Mouse (Mus musculus) kidney, embryonic 15.5 days (tissue): ENCODE data around the gene Asb11. TPM values are rescaled to one million over a fixed set of nuclear protein-coding genes. Genes with fewer than 3 reads are reported as not detected.

Experiments
- ATAC-seq: fragments of 200-750 bp; cut with Nextera tagmentation; replicated peaks from 2 replicates; pipeline ENCODE4 v1.8.0; 2017; ENCODE audit warnings: moderate TSS enrichment; ENCODE audit not compliant: low FRiP score
- H3K27ac ChIP-seq: fragments of 300-500 bp; sonication (generic); 2 replicates; pipeline ENCODE4 v1.5.1; 2015; ENCODE audit warnings: mild to moderate bottlenecking, inconsistent platforms
- H3K27me3 ChIP-seq: fragments of 300-500 bp; sonication (generic); 2 replicates; pipeline ENCODE4 v1.6.1; 2015; ENCODE audit warnings: inconsistent platforms
- H3K36me3 ChIP-seq: fragments of 300-500 bp; sonication (generic); 2 replicates; pipeline ENCODE4 v1.6.1; 2015; ENCODE audit warnings: inconsistent platforms
- H3K4me1 ChIP-seq: fragments of 300-500 bp; sonication (generic); 2 replicates; pipeline ENCODE4 v1.6.1; 2015; ENCODE audit warnings: inconsistent platforms
- H3K4me2 ChIP-seq: fragments of 300-500 bp; sonication (generic); 2 replicates; pipeline ENCODE4 v1.6.1; 2015; ENCODE audit warnings: moderate library complexity, mild to moderate bottlenecking, inconsistent platforms
- H3K4me3 ChIP-seq: fragments of 300-500 bp; sonication (generic); replicated peaks from 2 replicates; pipeline ENCODE4 v1.5.1; 2015; ENCODE audit warnings: mild to moderate bottlenecking, inconsistent platforms
- H3K9ac ChIP-seq: fragments of 300-500 bp; sonication (generic); 2 replicates; pipeline ENCODE4 v1.6.1; 2015; ENCODE audit warnings: mild to moderate bottlenecking, inconsistent platforms
- H3K9me3 ChIP-seq: fragments of 300-500 bp; sonication (generic); replicated peaks from 2 replicates; pipeline ENCODE4 v1.6.1; 2016; ENCODE audit warnings: inconsistent platforms
- WGBS: fragments of 180-500 bp; shearing (Covaris S2); methylation state at CpG from one replicate; pipeline ENCODE4 v1.1.7; 2015; ENCODE audit warnings: mixed read lengths; 5-methylcytosine and 5-hydroxymethylcytosine counted together
- polyA plus RNA-seq: library from polyadenylated mRNA; unstranded; fragments of >200 nt; fragmentation: Nextera tagmentation; extraction: Ambion mirVana; gene quantifications from 2 replicates; pipeline ENCODE4 v1.2.1, GENCODE M21; 2015

Gene Asb11
- polyA plus RNA-seq, 1 experiment from 2014 or later: not detected

GRCm38 (mm10) chrX:164424821-164425220 is 12.0 kb upstream of the Asb11 start:
- H3K4me2 ChIP-seq: no peak overlapping the region
- peaks cover 42% of the 10 kb centered on the region for H3K27me3 ChIP-seq
- no peak overlapping the region for H3K4me3 ChIP-seq
- H3K4me1 ChIP-seq: 0 out of 2 replicates have a peak, but pooled peaks cover 8% of the 10 kb centered on the region
- 83% methylated on average over 1 of the region's 1 CpGs for WGBS
- peaks cover 27% of the 10 kb centered on the region for H3K36me3 ChIP-seq
- H3K27ac ChIP-seq: no peak overlapping the region
- H3K9me3 ChIP-seq: no peaks in the 10 kb centered on the region
- no peak for ATAC-seq
- H3K9ac ChIP-seq: no peak overlapping the region

GRCm38 (mm10) chrX:164427295-164427694 is 9.5 kb upstream of the Asb11 start:
- 93% methylated on average over 4 of the region's 4 CpGs for WGBS
- Histone ChIP-seq H3K9ac (no peak overlapping the region), H3K27me3 (peaks cover 28% of the 10 kb centered on the region; the same call in 1 of the 2 replicates), H3K27ac (no peak overlapping the region), H3K4me3 (no peak overlapping the region), H3K36me3 (peaks cover 44% of the 10 kb centered on the region), H3K9me3 (no peaks in the 10 kb centered on the region), H3K4me2 (no peak overlapping the region), H3K4me1 (no peaks in the 10 kb centered on the region)
- no peak for ATAC-seq

GRCm38 (mm10) chrX:164428224-164428623 is 8.6 kb upstream of the Asb11 start:
- peaks cover 20% of the 10 kb centered on the region; the same call in 1 of the 2 replicates for H3K27me3 ChIP-seq
- H3K4me2 ChIP-seq: no peak overlapping the region
- ATAC-seq: no peak
- no peaks in the 10 kb centered on the region for H3K4me1 ChIP-seq
- H3K27ac ChIP-seq: no peak overlapping the region
- H3K36me3 ChIP-seq: peaks cover 43% of the 10 kb centered on the region
- no peak overlapping the region for H3K9ac ChIP-seq
- H3K4me3 ChIP-seq: no peak overlapping the region
- H3K9me3 ChIP-seq: no peaks in the 10 kb centered on the region
- 87% methylated on average over 2 of the region's 2 CpGs for WGBS

- no peak for ATAC-seq
- Histone ChIP-seq H3K9me3 (no peaks in the 10 kb centered on the region), H3K27ac (0 out of 2 replicates have a peak overlapping the region, but pooled peaks have one; percentile 13), H3K36me3 (peaks cover 40% of the 10 kb centered on the region), H3K4me3 (no peak overlapping the region), H3K4me1 (no peaks in the 10 kb centered on the region), H3K4me2 (no peak overlapping the region), H3K27me3 (peaks cover 13% of the 10 kb centered on the region), H3K9ac (no peak overlapping the region)
- WGBS: 76% methylated on average over 6 of the region's 6 CpGs
These were observed 6.2 kb upstream of the Asb11 start for GRCm38 (mm10) chrX:164430621-164431020.

GRCm38 (mm10) chrX:164431133-164431532 is 5.7 kb upstream of the Asb11 start:
- WGBS: 87% methylated on average over 2 of the region's 2 CpGs
- ATAC-seq: no peak

GRCm38 (mm10) chrX:164431541-164431940 is 5.3 kb upstream of the Asb11 start:
- 89% methylated on average over 6 of the region's 6 CpGs for WGBS
- peaks cover 40% of the 10 kb centered on the region for H3K36me3 ChIP-seq
- no peaks in the 10 kb centered on the region for H3K4me1 ChIP-seq
- no peak overlapping the region for H3K4me2 ChIP-seq
- H3K4me3 ChIP-seq: no peak overlapping the region
- H3K27me3 ChIP-seq: peaks cover 16% of the 10 kb centered on the region
- no peak for ATAC-seq
- H3K9ac ChIP-seq: no peak overlapping the region
- no peaks in the 10 kb centered on the region for H3K9me3 ChIP-seq
- H3K27ac ChIP-seq: no peak overlapping the region

More at GRCm38 (mm10) chrX:164431133-164431532, 5.7 kb upstream of the Asb11 start:
- 0 out of 2 replicates have a peak overlapping the region, but pooled peaks have one; percentile 13 for H3K27ac ChIP-seq
- H3K4me1 ChIP-seq: no peaks in the 10 kb centered on the region
- H3K4me2 ChIP-seq: no peak overlapping the region
- H3K9me3 ChIP-seq: no peaks in the 10 kb centered on the region
- no peak overlapping the region for H3K9ac ChIP-seq
- H3K36me3 ChIP-seq: peaks cover 40% of the 10 kb centered on the region
- H3K4me3 ChIP-seq: no peak overlapping the region
- peaks cover 16% of the 10 kb centered on the region for H3K27me3 ChIP-seq

- 97% methylated on average over 9 of the region's 9 CpGs for WGBS
- ATAC-seq: no peak
- Histone ChIP-seq H3K4me2 (no peak overlapping the region), H3K27ac (no peak overlapping the region), H3K4me3 (no peak overlapping the region), H3K27me3 (peaks cover 19% of the 10 kb centered on the region), H3K9me3 (no peaks in the 10 kb centered on the region), H3K36me3 (peaks cover 40% of the 10 kb centered on the region), H3K9ac (no peak overlapping the region), H3K4me1 (no peaks in the 10 kb centered on the region)
These were observed 4.1 kb upstream of the Asb11 start for GRCm38 (mm10) chrX:164432682-164433081.

- Histone ChIP-seq H3K27ac (no peak overlapping the region), H3K27me3 (peaks cover 26% of the 10 kb centered on the region), H3K4me2 (no peak overlapping the region), H3K9ac (no peak overlapping the region), H3K4me1 (no peaks in the 10 kb centered on the region), H3K4me3 (no peak overlapping the region), H3K36me3 (no peaks in the 10 kb centered on the region), H3K9me3 (no peaks in the 10 kb centered on the region)
- no peak for ATAC-seq
- 80% methylated on average over 7 of the region's 7 CpGs for WGBS
These were observed 2.7 kb downstream of the Asb11 start for GRCm38 (mm10) chrX:164439462-164439861.

GRCm38 (mm10) chrX:164440140-164440539 is 3.3 kb downstream of the Asb11 start:
- Histone ChIP-seq H3K4me3 (no peak overlapping the region), H3K9ac (no peak overlapping the region), H3K36me3 (no peaks in the 10 kb centered on the region), H3K27me3 (peaks cover 26% of the 10 kb centered on the region), H3K4me2 (no peak overlapping the region), H3K27ac (no peak overlapping the region), H3K9me3 (no peaks in the 10 kb centered on the region), H3K4me1 (no peaks in the 10 kb centered on the region)
- WGBS: 59% methylated on average over 2 of the region's 2 CpGs
- no peak for ATAC-seq

- Histone ChIP-seq H3K27ac (no peak overlapping the region), H3K4me3 (no peak overlapping the region), H3K9ac (no peak overlapping the region), H3K27me3 (peaks cover 21% of the 10 kb centered on the region), H3K4me2 (no peak overlapping the region), H3K4me1 (no peaks in the 10 kb centered on the region), H3K9me3 (no peaks in the 10 kb centered on the region), H3K36me3 (no peaks in the 10 kb centered on the region)
- 84% methylated on average over 3 of the region's 3 CpGs for WGBS
- ATAC-seq: no peak
These were observed 3.9 kb downstream of the Asb11 start for GRCm38 (mm10) chrX:164440703-164441102.

GRCm38 (mm10) chrX:164441306-164441705 is 4.5 kb downstream of the Asb11 start:
- no peak overlapping the region for H3K4me2 ChIP-seq
- no peaks in the 10 kb centered on the region for H3K36me3 ChIP-seq
- no peak overlapping the region for H3K4me3 ChIP-seq
- H3K4me1 ChIP-seq: no peaks in the 10 kb centered on the region
- peaks cover 18% of the 10 kb centered on the region for H3K27me3 ChIP-seq
- no peaks in the 10 kb centered on the region for H3K9me3 ChIP-seq
- no peak for ATAC-seq
- 76% methylated on average over 3 of the region's 3 CpGs for WGBS
- H3K27ac ChIP-seq: no peak overlapping the region
- no peak overlapping the region for H3K9ac ChIP-seq

GRCm38 (mm10) chrX:164445601-164446000 is 8.8 kb downstream of the Asb11 start:
- 89% methylated on average over 12 of the region's 12 CpGs for WGBS
- Histone ChIP-seq H3K4me3 (no peak overlapping the region), H3K27ac (no peak overlapping the region), H3K27me3 (peaks cover 12% of the 10 kb centered on the region), H3K9me3 (no peaks in the 10 kb centered on the region), H3K36me3 (no peaks in the 10 kb centered on the region), H3K4me2 (no peak overlapping the region), H3K4me1 (no peaks in the 10 kb centered on the region), H3K9ac (no peak overlapping the region)
- ATAC-seq: no peak

- Histone ChIP-seq H3K36me3 (no peaks in the 10 kb centered on the region), H3K27me3 (peaks cover 9% of the 10 kb centered on the region; the same call in 1 of the 2 replicates), H3K4me3 (no peak overlapping the region), H3K9ac (no peak overlapping the region), H3K4me1 (no peaks in the 10 kb centered on the region), H3K27ac (no peak overlapping the region), H3K4me2 (no peak overlapping the region), H3K9me3 (no peaks in the 10 kb centered on the region)
- WGBS: 73% methylated on average over 10 of the region's 10 CpGs
- ATAC-seq: no peak
These were observed 9.3 kb downstream of the Asb11 start for GRCm38 (mm10) chrX:164446106-164446551.
